Mouse (Mus musculus) right cerebral cortex, postnatal 4 days (tissue): Measurements from ENCODE around the gene Nemp1.

ENCODE experiments used
- DNase-seq: peaks from one replicate; pipeline ENCODE4 v3.0.0-alpha.2; 2022

Gene Nemp1

GRCm38 (mm10) chr10:127674794-127675522 lies 8.3 kb downstream of the Nemp1 start:
- DNase-seq, result peak; percentile 67

GRCm38 (mm10) chr10:127675859-127676398 lies 9.2 kb downstream of the Nemp1 start:
- DNase-seq, result no peak

- peak; percentile 92 for DNase-seq
Observed at GRCm38 (mm10) chr10:127676691-127677548, 10.2 kb downstream of the Nemp1 start.

GRCm38 (mm10) chr10:127677591-127678336 lies 11.1 kb downstream of the Nemp1 start:
- DNase-seq, result peak; percentile 52

- no peak for DNase-seq
Observed at GRCm38 (mm10) chr10:127679208-127679607, 12.5 kb downstream of the Nemp1 start.

GRCm38 (mm10) chr10:127679881-127680280 lies 13.2 kb downstream of the Nemp1 start:
- no peak for DNase-seq

GRCm38 (mm10) chr10:127682886-127683285 lies 16.2 kb downstream of the Nemp1 start:
- DNase-seq, result no peak

- no peak for DNase-seq
Observed at GRCm38 (mm10) chr10:127691053-127691452, 24.4 kb downstream of the Nemp1 start.

GRCm38 (mm10) chr10:127694636-127695035 lies 27.9 kb downstream of the Nemp1 start:
- DNase-seq, result no peak

- DNase-seq, result no peak
Observed at GRCm38 (mm10) chr10:127695775-127696174, 29.1 kb downstream of the Nemp1 start.

- no peak for DNase-seq
Observed at GRCm38 (mm10) chr10:127698966-127699365, 32.3 kb downstream of the Nemp1 start.

- DNase-seq, result no peak
Observed at GRCm38 (mm10) chr10:127703299-127703698, 36.6 kb downstream of the Nemp1 start.

GRCm38 (mm10) chr10:127704293-127704692 lies 37.6 kb downstream of the Nemp1 start:
- DNase-seq, result no peak

GRCm38 (mm10) chr10:127704766-127705220 lies 38.1 kb downstream of the Nemp1 start, which contains the start of gene Myo1a:
TSS of gene Myo1a (plus strand) at chr10:127705170.
- no peak for DNase-seq

GRCm38 (mm10) chr10:127705783-127706182 lies 39.1 kb downstream of the Nemp1 start:
- no peak for DNase-seq

GRCm38 (mm10) chr10:127707721-127708120 lies 41.0 kb downstream of the Nemp1 start:
- no peak for DNase-seq

- no peak for DNase-seq
Observed at GRCm38 (mm10) chr10:127708850-127709370, 42.2 kb downstream of the Nemp1 start.

GRCm38 (mm10) chr10:127710331-127710730 lies 43.6 kb downstream of the Nemp1 start:
- no peak for DNase-seq

GRCm38 (mm10) chr10:127712736-127713135 lies 46.0 kb downstream of the Nemp1 start:
- no peak for DNase-seq

- DNase-seq, result no peak
Observed at GRCm38 (mm10) chr10:127721671-127722418, 55.1 kb downstream of the Nemp1 start.

- no peak for DNase-seq
Observed at GRCm38 (mm10) chr10:127724178-127724577, 57.5 kb downstream of the Nemp1 start, which contains the start of gene Tac2. TSS of gene Tac2 (plus strand) at chr10:127724478.

GRCm38 (mm10) chr10:127725136-127725535 lies 58.4 kb downstream of the Nemp1 start:
- DNase-seq, result no peak
